Mouse (Mus musculus) heart, adult 2 months (tissue): ENCODE data around the gene Sema7a.

Experiments
- CTCF ChIP-seq: fragments of 200-600 bp; IDR thresholded peaks from 2 replicates; pipeline ENCODE4 v1.8.1; 2022; ENCODE audit warnings: antibody characterized with exemption, mild to moderate bottlenecking, moderate library complexity
- EP300 ChIP-seq: fragments of 200-500 bp; IDR thresholded peaks from 2 replicates; pipeline ENCODE4 v1.6.1; 2011; ENCODE audit warnings: low read depth, low read length, control low read depth; ENCODE audit not compliant: insufficient read depth

GRCm38 (mm10) chr9:57932831-57933602, 6.9 kb upstream of the Sema7a start:
- TF ChIP-seq EP300 (no peak), CTCF (no peak)
